Mouse (Mus musculus) liver, embryonic 11.5 days (tissue): ENCODE data around the gene Gm37240. TPM values are rescaled to one million over a fixed set of nuclear protein-coding genes. Genes with fewer than 3 reads are reported as not detected.

Experiments
- ATAC-seq: fragments of 200-750 bp; cut with Nextera tagmentation; replicated peaks from 2 replicates; pipeline ENCODE4 v1.8.0; 2017; ENCODE audit warnings: moderate number of reproducible peaks, mild to moderate bottlenecking, moderate TSS enrichment, moderate library complexity; ENCODE audit not compliant: low FRiP score
- DNase-seq: peaks from one replicate; pipeline ENCODE4 v3.0.0-alpha.2; 2017; ENCODE audit warnings: low spot score
- H3K27ac ChIP-seq: fragments of 300-500 bp; sonication (generic); 2 replicates; pipeline ENCODE4 v1.5.1; 2014; ENCODE audit warnings: mild to moderate bottlenecking, low read depth, low read length, control low read depth
- H3K27me3 ChIP-seq: fragments of 300-500 bp; sonication (generic); replicated peaks from 2 replicates; pipeline ENCODE4 v1.6.1; 2014; ENCODE audit warnings: low read length, mixed read lengths; ENCODE audit not compliant: control insufficient read depth, insufficient read depth
- H3K36me3 ChIP-seq: fragments of 300-500 bp; sonication (generic); 2 replicates; pipeline ENCODE4 v1.6.1; 2014; ENCODE audit warnings: mild to moderate bottlenecking, low read length, moderate library complexity, mixed read lengths; ENCODE audit not compliant: control insufficient read depth, insufficient read depth
- H3K4me1 ChIP-seq: fragments of 300-500 bp; sonication (generic); replicated peaks from 2 replicates; pipeline ENCODE4 v1.6.1; 2014; ENCODE audit warnings: low read length, mixed read lengths; ENCODE audit not compliant: control insufficient read depth, insufficient read depth
- H3K4me2 ChIP-seq: fragments of 300-500 bp; sonication (generic); 2 replicates; pipeline ENCODE4 v1.6.1; 2014; ENCODE audit warnings: mild to moderate bottlenecking, control low read depth, moderate library complexity
- H3K4me3 ChIP-seq: fragments of 300-500 bp; sonication (generic); 2 replicates; pipeline ENCODE4 v1.5.1; 2014; ENCODE audit warnings: low read depth, low read length, control low read depth
- H3K9ac ChIP-seq: fragments of 300-500 bp; sonication (generic); 2 replicates; pipeline ENCODE4 v1.6.1; 2014; ENCODE audit warnings: low read depth, low read length, control low read depth
- H3K9me3 ChIP-seq: fragments of 300-500 bp; sonication (generic); 2 replicates; pipeline ENCODE4 v1.6.1; 2016; ENCODE audit warnings: low read length, inconsistent platforms, mixed read lengths; ENCODE audit not compliant: control insufficient read depth
- WGBS: fragments of 180-500 bp; shearing (Covaris S2); extraction: QIAGEN DNeasy Blood & Tissue Kit; methylation state at CpG from one replicate; pipeline ENCODE4 v1.1.7; 2014; 5-methylcytosine and 5-hydroxymethylcytosine counted together
- polyA plus RNA-seq: library from polyadenylated mRNA; unstranded; fragments of >200 nt; fragmentation: Nextera tagmentation; extraction: Ambion mirVana; gene quantifications from 2 replicates; pipeline ENCODE4 v1.2.1, GENCODE M21; 2014

The Gm37240 gene
- polyA plus RNA-seq, 1 experiment from 2014 or later: 1.6 TPM

- no peaks in the 10 kb centered on the region for H3K4me1 ChIP-seq
- no peak overlapping the region for H3K4me2 ChIP-seq
- H3K9ac ChIP-seq: no peak overlapping the region
- H3K27me3 ChIP-seq: no peaks in the 10 kb centered on the region
- no peak overlapping the region for H3K27ac ChIP-seq
- ATAC-seq (no peak), DNase-seq (no peak)
- H3K4me3 ChIP-seq: no peak overlapping the region
- H3K9me3 ChIP-seq: no peaks in the 10 kb centered on the region
- WGBS: 85% methylated on average over 10 of the region's 10 CpGs
- H3K36me3 ChIP-seq: no peaks in the 10 kb centered on the region
These were observed 548.0 kb downstream of the Gm37240 start for GRCm38 (mm10) chr3:85339269-85339820.

GRCm38 (mm10) chr3:85338755-85339095 lies 548.6 kb downstream of the Gm37240 start:
- H3K4me1 ChIP-seq: no peaks in the 10 kb centered on the region
- H3K4me3 ChIP-seq: no peak overlapping the region
- 67% methylated on average over 3 of the region's 3 CpGs for WGBS

GRCm38 (mm10) chr3:85337881-85338754 lies 549.2 kb downstream of the Gm37240 start:
- Histone ChIP-seq H3K36me3 (no peaks in the 10 kb centered on the region), H3K4me1 (no peaks in the 10 kb centered on the region), H3K4me3 (no peak overlapping the region), H3K4me2 (no peak overlapping the region), H3K9me3 (no peaks in the 10 kb centered on the region), H3K9ac (no peak overlapping the region), H3K27me3 (no peaks in the 10 kb centered on the region), H3K27ac (no peak overlapping the region)
- WGBS: 77% methylated on average over 7 of the region's 7 CpGs
- no peak for DNase-seq
- no peak for ATAC-seq

More at GRCm38 (mm10) chr3:85338755-85339095, 548.6 kb downstream of the Gm37240 start:
- no peak for ATAC-seq
- no peak for DNase-seq
- Histone ChIP-seq H3K9ac (no peak overlapping the region), H3K27me3 (no peaks in the 10 kb centered on the region), H3K27ac (no peak overlapping the region), H3K4me2 (no peak overlapping the region), H3K36me3 (no peaks in the 10 kb centered on the region), H3K9me3 (no peaks in the 10 kb centered on the region)

- H3K27me3 ChIP-seq: no peaks in the 10 kb centered on the region
- DNase-seq (no peak), ATAC-seq (no peak)
- H3K36me3 ChIP-seq: no peaks in the 10 kb centered on the region
- no peak overlapping the region for H3K4me3 ChIP-seq
- 79% methylated on average over 1 of the region's 1 CpGs for WGBS
- no peaks in the 10 kb centered on the region for H3K4me1 ChIP-seq
- H3K9me3 ChIP-seq: no peaks in the 10 kb centered on the region
- H3K27ac ChIP-seq: no peak overlapping the region
- no peak overlapping the region for H3K4me2 ChIP-seq
- no peak overlapping the region for H3K9ac ChIP-seq
These were observed 551.8 kb downstream of the Gm37240 start for GRCm38 (mm10) chr3:85335517-85335916.

- no peaks in the 10 kb centered on the region for H3K36me3 ChIP-seq
- no peak overlapping the region for H3K27ac ChIP-seq
- 76% methylated on average over 4 of the region's 4 CpGs for WGBS
- H3K4me2 ChIP-seq: no peak overlapping the region
- H3K4me1 ChIP-seq: no peaks in the 10 kb centered on the region
- H3K9ac ChIP-seq: no peak overlapping the region
- no peaks in the 10 kb centered on the region for H3K9me3 ChIP-seq
- no peaks in the 10 kb centered on the region for H3K27me3 ChIP-seq
- DNase-seq: no peak
- ATAC-seq: no peak
- no peak overlapping the region for H3K4me3 ChIP-seq
These were observed 555.0 kb downstream of the Gm37240 start for GRCm38 (mm10) chr3:85332276-85332675.

- Histone ChIP-seq H3K4me3 (no peak overlapping the region), H3K36me3 (no peaks in the 10 kb centered on the region), H3K27me3 (no peaks in the 10 kb centered on the region), H3K27ac (no peak overlapping the region), H3K9me3 (no peaks in the 10 kb centered on the region), H3K4me2 (no peak overlapping the region), H3K9ac (no peak overlapping the region), H3K4me1 (no peaks in the 10 kb centered on the region)
- ATAC-seq: no peak
- DNase-seq: no peak
- WGBS: 81% methylated on average over 5 of the region's 5 CpGs
These were observed 569.1 kb downstream of the Gm37240 start for GRCm38 (mm10) chr3:85318256-85318655.

GRCm38 (mm10) chr3:85317306-85317705 lies 570.0 kb downstream of the Gm37240 start:
- 92% methylated on average over 4 of the region's 4 CpGs for WGBS
- H3K4me1 ChIP-seq: no peaks in the 10 kb centered on the region
- no peak overlapping the region for H3K4me3 ChIP-seq
- H3K9ac ChIP-seq: no peak overlapping the region
- H3K9me3 ChIP-seq: no peaks in the 10 kb centered on the region
- no peak for ATAC-seq
- no peaks in the 10 kb centered on the region for H3K27me3 ChIP-seq
- H3K36me3 ChIP-seq: no peaks in the 10 kb centered on the region
- no peak overlapping the region for H3K27ac ChIP-seq
- H3K4me2 ChIP-seq: no peak overlapping the region
- no peak for DNase-seq

- no peak for ATAC-seq
- WGBS: 81% methylated on average over 6 of the region's 6 CpGs
These were observed 572.4 kb downstream of the Gm37240 start for GRCm38 (mm10) chr3:85314961-85315360.

More at GRCm38 (mm10) chr3:85314961-85315360, 572.4 kb downstream of the Gm37240 start:
- Histone ChIP-seq H3K9ac (no peak overlapping the region), H3K4me3 (no peak overlapping the region), H3K4me1 (no peaks in the 10 kb centered on the region), H3K9me3 (no peaks in the 10 kb centered on the region), H3K36me3 (no peaks in the 10 kb centered on the region), H3K27ac (no peak overlapping the region), H3K27me3 (no peaks in the 10 kb centered on the region), H3K4me2 (no peak overlapping the region)
- DNase-seq: no peak
